Mouse (Mus musculus) myocyte (in vitro differentiated cells): Measurements from ENCODE around the gene Pcyox1. TPM values are rescaled to one million over a fixed set of nuclear protein-coding genes. Genes with fewer than 3 reads are reported as not detected.

Source experiments
- H3K27me3 ChIP-seq: one replicate; pipeline ENCODE4 v1.6.1; 2011; ENCODE audit not compliant: control insufficient read depth, insufficient read depth, insufficient read length
- H3K36me3 ChIP-seq: one replicate; pipeline ENCODE4 v1.6.1; 2011; ENCODE audit not compliant: control insufficient read depth, insufficient read depth
- H3K4me2 ChIP-seq: one replicate; pipeline ENCODE4 v1.6.1; 2011; ENCODE audit warnings: low read depth, control low read depth
- H3K4me3 ChIP-seq: one replicate; pipeline ENCODE4 v1.5.1; 2011; ENCODE audit warnings: mild to moderate bottlenecking, control low read depth, moderate library complexity
- H3K79me2 ChIP-seq: one replicate; pipeline ENCODE4 v1.6.1; 2011; ENCODE audit not compliant: control insufficient read depth, insufficient read depth
- H3ac ChIP-seq: one replicate; pipeline ENCODE4 v1.6.1; 2011; ENCODE audit not compliant: control insufficient read depth, insufficient read length
- CEBPB ChIP-seq: IDR thresholded peaks from 2 replicates; pipeline ENCODE4 v1.6.1; 2011; ENCODE audit warnings: mild to moderate bottlenecking, moderate library complexity; ENCODE audit not compliant: poor library complexity, insufficient read depth, severe bottlenecking
- E2F4 ChIP-seq: IDR thresholded peaks from one replicate; pipeline ENCODE4 v1.6.1; 2011; ENCODE audit warnings: mild to moderate bottlenecking, control low read depth, moderate library complexity; ENCODE audit not compliant: insufficient read depth
- MAX ChIP-seq: IDR thresholded peaks from one replicate; pipeline ENCODE4 v1.6.1; 2011; ENCODE audit warnings: low read depth, mild to moderate bottlenecking, control low read depth
- MYOD1 ChIP-seq, 3 experiments: IDR thresholded peaks; one replicate each; pipeline ENCODE4 v1.6.1; 2011; ENCODE audit warnings: control low read depth in 2 of 3, low read depth in 2 of 3, mild to moderate bottlenecking in 2 of 3, moderate library complexity in 1 of 3; ENCODE audit not compliant: insufficient read length in 2 of 3, control insufficient read depth in 1 of 3
- MYOG ChIP-seq, 3 experiments: IDR thresholded peaks; one replicate each; pipeline ENCODE4 v1.6.1; 2011; ENCODE audit warnings: control low read depth in 2 of 3, low read depth in 2 of 3, mild to moderate bottlenecking in 2 of 3; ENCODE audit not compliant: insufficient read length in 2 of 3, control insufficient read depth in 1 of 3, insufficient read depth in 1 of 3
- POLR2A ChIP-seq: IDR thresholded peaks from one replicate; pipeline ENCODE4 v1.6.1; 2011; ENCODE audit warnings: low read depth, mild to moderate bottlenecking, control low read depth, moderate library complexity; ENCODE audit not compliant: insufficient read length
- POLR2AphosphoS2 ChIP-seq: IDR thresholded peaks from one replicate; pipeline ENCODE4 v1.6.1; 2011; ENCODE audit warnings: low read depth, control low read depth; ENCODE audit not compliant: insufficient read length
- REST ChIP-seq: IDR thresholded peaks from one replicate; pipeline ENCODE4 v1.6.1; 2011; ENCODE audit warnings: mild to moderate bottlenecking, control low read depth, moderate library complexity; ENCODE audit not compliant: insufficient read depth, insufficient read length
- SRF ChIP-seq: IDR thresholded peaks from one replicate; pipeline ENCODE4 v1.6.1; 2011; ENCODE audit warnings: low read depth; ENCODE audit not compliant: control insufficient read depth, insufficient read length
- TCF12 ChIP-seq: IDR thresholded peaks from one replicate; pipeline ENCODE4 v1.6.1; 2011; ENCODE audit warnings: mild to moderate bottlenecking, control low read depth; ENCODE audit not compliant: poor library complexity, insufficient read depth, severe bottlenecking
- TCF3 ChIP-seq: IDR thresholded peaks from one replicate; pipeline ENCODE4 v1.6.1; 2011; ENCODE audit warnings: low read depth, control low read depth; ENCODE audit not compliant: insufficient read length
- USF1 ChIP-seq: IDR thresholded peaks from one replicate; pipeline ENCODE4 v1.6.1; 2011; ENCODE audit warnings: low read depth, mild to moderate bottlenecking, control low read depth, moderate library complexity
- polyA plus RNA-seq: library from polyadenylated mRNA; unstranded; fragments of >200 nt; fragmentation: generic; extraction: Trizol; gene quantifications from one replicate; pipeline ENCODE4 v1.2.1, GENCODE M21; 2012; ENCODE audit warnings: missing spikeins

Pcyox1 gene
- polyA plus RNA-seq, 1 experiment: 25.1 TPM

DNA sequence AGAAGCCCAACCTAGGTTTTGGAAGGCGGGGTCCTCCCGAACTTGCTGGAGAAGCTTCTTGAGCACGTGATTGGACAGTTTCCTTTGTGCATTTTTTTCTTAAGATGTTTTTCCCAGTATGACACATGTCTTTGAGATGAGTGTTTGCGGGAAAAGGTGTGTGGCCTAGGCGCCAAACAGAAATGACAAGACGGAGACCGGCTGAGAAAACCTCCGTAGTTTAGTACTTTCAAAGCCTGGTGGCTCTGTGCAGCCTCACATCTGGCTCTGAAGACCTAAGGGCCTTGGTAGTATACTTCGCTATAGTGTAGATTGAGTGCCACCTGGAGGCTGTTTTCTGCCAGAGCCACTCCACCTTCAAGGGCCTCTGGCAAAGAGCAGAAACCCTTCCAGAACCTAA is 4.0 kb upstream of the Pcyox1 start:
- Histone ChIP-seq H3ac (no peak overlapping the region), H3K27me3 (no peaks in the 10 kb centered on the region), H3K79me2 (peaks cover 22% of the 10 kb centered on the region), H3K36me3 (no peaks in the 10 kb centered on the region), H3K4me3 (no peak overlapping the region), H3K4me2 (peak overlapping the region; percentile 58)
- TF ChIP-seq MYOG (IDR thresholded peaks at IDR 0.05; ENCODE audit: control insufficient read depth in 1 of 3, insufficient read depth in 1 of 3, insufficient read length in 2 of 3, low read depth in 2 of 3): no peak
- TF ChIP-seq USF1: peak; percentile 68

DNA sequence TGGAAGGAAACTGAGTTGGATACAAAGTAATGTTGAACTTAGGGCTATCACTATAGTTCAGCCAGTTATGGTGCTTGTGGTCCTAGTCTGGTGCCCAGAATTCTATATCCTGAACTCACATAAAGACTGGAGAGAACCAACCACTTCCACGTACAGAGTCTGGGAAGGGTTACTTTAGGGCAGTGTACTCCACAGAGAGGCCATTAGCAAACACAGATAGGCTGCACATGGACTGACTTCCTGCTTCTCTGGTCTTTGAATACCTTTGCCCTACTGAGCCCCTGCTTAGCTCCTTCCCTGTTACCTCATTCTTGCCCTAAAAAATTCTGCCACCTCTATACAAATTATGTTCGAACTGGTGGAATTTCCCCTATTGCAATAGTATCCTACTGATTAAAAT is 3.0 kb upstream of the Pcyox1 start:
- Histone ChIP-seq H3K27me3 (no peaks in the 10 kb centered on the region), H3K4me3 (no peak overlapping the region), H3K79me2 (peaks cover 22% of the 10 kb centered on the region), H3K36me3 (no peaks in the 10 kb centered on the region), H3ac (no peak overlapping the region), H3K4me2 (no peak overlapping the region)
- TF ChIP-seq USF1 (no peak), MYOD1 (IDR thresholded peaks at IDR 0.05; ENCODE audit: control insufficient read depth in 1 of 3, insufficient read length in 2 of 3, low read depth in 2 of 3) (no peak)

DNA sequence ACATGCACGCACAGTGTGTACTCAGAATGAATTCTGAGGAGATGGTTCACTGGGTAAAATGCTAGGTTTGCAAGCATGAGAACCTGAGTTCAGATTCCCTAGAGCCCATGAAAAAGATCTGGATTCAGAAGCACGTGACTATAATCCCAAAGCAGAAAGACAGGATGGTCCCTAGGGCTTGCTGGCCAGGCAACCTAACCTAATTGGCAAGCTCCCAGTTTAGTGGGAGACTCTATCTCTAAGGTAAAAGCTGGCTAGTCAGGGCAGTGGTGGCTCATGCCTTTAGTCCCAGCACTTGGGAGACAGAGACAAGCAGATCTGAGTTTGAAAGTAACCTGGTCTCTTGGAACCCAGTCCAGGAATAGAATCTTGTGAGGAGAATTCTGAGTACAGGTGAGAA is 2.0 kb upstream of the Pcyox1 start:
- no peaks in the 10 kb centered on the region for H3K27me3 ChIP-seq
- H3K79me2 ChIP-seq: peaks cover 14% of the 10 kb centered on the region
- no peaks in the 10 kb centered on the region for H3K36me3 ChIP-seq
- no peak overlapping the region for H3K4me3 ChIP-seq
- no peak overlapping the region for H3ac ChIP-seq
- TF ChIP-seq TCF12: no peak
- no peak for TF ChIP-seq MYOD1 (IDR thresholded peaks at IDR 0.05; ENCODE audit: control insufficient read depth in 1 of 3, insufficient read length in 2 of 3, low read depth in 2 of 3)
- no peak for TF ChIP-seq E2F4
- TF ChIP-seq SRF: no peak
- TF ChIP-seq TCF3: no peak
- no peak for TF ChIP-seq REST
- no peak for TF ChIP-seq MAX
- H3K4me2 ChIP-seq: no peak overlapping the region

DNA sequence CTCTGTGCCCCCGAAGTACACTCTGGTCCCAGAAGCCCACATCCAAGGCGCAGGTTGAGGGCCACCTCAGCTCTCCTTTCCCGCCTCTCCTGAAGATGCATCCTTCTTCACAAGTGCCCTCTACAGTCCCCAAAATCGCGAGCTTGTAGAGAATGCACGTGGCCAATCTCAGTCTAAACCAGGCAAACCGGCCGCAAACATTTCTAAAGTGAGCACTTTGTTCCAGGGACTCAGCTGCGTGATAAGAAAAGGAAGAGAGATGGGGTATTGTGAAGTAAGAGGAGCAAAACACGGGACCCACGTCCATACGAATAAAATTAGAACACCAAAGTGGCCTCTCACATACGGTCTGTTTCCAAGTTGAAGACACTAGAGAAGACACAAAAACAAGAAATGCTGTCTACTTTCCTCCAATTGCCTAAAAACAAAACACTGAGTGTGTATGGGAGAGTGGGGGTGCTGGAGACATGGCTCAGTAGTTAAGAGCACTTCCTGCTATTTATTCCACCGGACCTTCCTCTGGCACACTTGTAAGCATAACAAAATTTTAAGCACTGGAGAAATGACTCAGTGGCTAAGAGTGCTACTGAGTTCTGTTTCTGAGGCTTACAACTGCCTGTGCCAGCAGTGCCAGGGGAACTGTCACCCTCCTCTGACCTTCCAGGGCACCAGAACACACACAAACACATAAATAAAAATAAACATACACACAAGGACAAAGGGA is 465 bp upstream of the Pcyox1 start:
- H3K4me3 ChIP-seq: peak overlapping the region; percentile 68
- peaks cover 14% of the 10 kb centered on the region for H3K79me2 ChIP-seq
- H3K4me2 ChIP-seq: peak overlapping the region; percentile 85
- no peaks in the 10 kb centered on the region for H3K27me3 ChIP-seq
- TF ChIP-seq CEBPB (no peak), REST (no peak), MYOG (IDR thresholded peaks at IDR 0.05; ENCODE audit: control insufficient read depth in 1 of 3, insufficient read depth in 1 of 3, insufficient read length in 2 of 3, low read depth in 2 of 3) (no peak), MAX (no peak), MYOD1 (IDR thresholded peaks at IDR 0.05; ENCODE audit: control insufficient read depth in 1 of 3, insufficient read length in 2 of 3, low read depth in 2 of 3) (no peak), POLR2AphosphoS2 (no peak), TCF3 (no peak), SRF (no peak), USF1 (no peak), TCF12 (no peak), POLR2A (no peak)
- peak overlapping the region; percentile 37 for H3ac ChIP-seq
- H3K36me3 ChIP-seq: no peaks in the 10 kb centered on the region

DNA sequence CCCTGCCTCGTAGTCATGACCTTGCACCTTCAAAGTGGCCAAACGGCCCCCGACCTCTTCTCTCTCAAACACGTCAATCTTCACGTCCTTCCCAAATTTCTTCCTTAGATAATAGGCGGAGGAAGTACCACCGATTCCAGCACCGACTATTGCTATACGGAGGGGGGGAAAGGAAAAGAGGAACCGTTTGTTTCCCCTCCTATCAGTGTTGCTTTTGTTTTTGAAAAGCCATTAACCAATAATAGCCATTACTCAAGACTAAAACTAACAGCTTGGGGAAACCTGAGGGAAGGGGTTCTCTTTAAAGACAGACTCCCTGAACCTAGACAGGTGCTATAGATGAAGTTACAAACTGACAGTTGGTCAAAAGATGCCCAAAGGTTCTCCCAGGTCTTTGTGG is 985 bp downstream of the Pcyox1 start:
- Histone ChIP-seq H3K79me2 (peaks cover 14% of the 10 kb centered on the region), H3K4me2 (peak overlapping the region; percentile 95), H3K4me3 (peak overlapping the region; percentile 68)

More for the DNA sequence above, 985 bp downstream of the Pcyox1 start:
- Histone ChIP-seq H3K36me3 (peaks cover under 1% of the 10 kb centered on the region), H3ac (peak overlapping the region; percentile 37), H3K27me3 (no peaks in the 10 kb centered on the region)
- TF ChIP-seq SRF (no peak), E2F4 (no peak), MYOG (IDR thresholded peaks at IDR 0.05; ENCODE audit: control insufficient read depth in 1 of 3, insufficient read depth in 1 of 3, insufficient read length in 2 of 3, low read depth in 2 of 3) (no peak), TCF3 (no peak), MAX (no peak), TCF12 (no peak), POLR2A (no peak), MYOD1 (IDR thresholded peaks at IDR 0.05; ENCODE audit: control insufficient read depth in 1 of 3, insufficient read length in 2 of 3, low read depth in 2 of 3) (no peak), USF1 (no peak)
